Mouse (Mus musculus) hindbrain, embryonic 16.5 days (tissue): ENCODE measurements around the gene Stk32b. TPM values are rescaled to one million over a fixed set of nuclear protein-coding genes. Genes with fewer than 3 reads are reported as not detected.

Source experiments
- ATAC-seq: fragments of 200-750 bp; cut with Nextera tagmentation; 2 replicates; pipeline ENCODE4 v1.8.0; 2017; ENCODE audit warnings: moderate TSS enrichment, moderate library complexity
- H3K27ac ChIP-seq: fragments of 300-500 bp; sonication (generic); 2 replicates; pipeline ENCODE4 v1.5.1; 2014; ENCODE audit warnings: low read depth, mild to moderate bottlenecking, control low read depth, low read length, moderate library complexity
- H3K27me3 ChIP-seq: fragments of 300-500 bp; sonication (generic); replicated peaks from 2 replicates; pipeline ENCODE4 v1.6.1; 2014; ENCODE audit warnings: low read length; ENCODE audit not compliant: control insufficient read depth, insufficient read depth
- H3K36me3 ChIP-seq: fragments of 300-500 bp; sonication (generic); 2 replicates; pipeline ENCODE4 v1.6.1; 2014; ENCODE audit warnings: mild to moderate bottlenecking, low read length, moderate library complexity, mixed read lengths; ENCODE audit not compliant: control insufficient read depth, insufficient read depth
- H3K4me1 ChIP-seq: fragments of 300-500 bp; sonication (generic); 2 replicates; pipeline ENCODE4 v1.6.1; 2014; ENCODE audit warnings: low read depth, low read length; ENCODE audit not compliant: control insufficient read depth, insufficient read depth
- H3K4me2 ChIP-seq: fragments of 300-500 bp; sonication (generic); 2 replicates; pipeline ENCODE4 v1.6.1; 2014; ENCODE audit warnings: mild to moderate bottlenecking, low read length, control low read depth, moderate library complexity
- H3K4me3 ChIP-seq: fragments of 300-500 bp; sonication (generic); 2 replicates; pipeline ENCODE4 v1.5.1; 2014; ENCODE audit warnings: mild to moderate bottlenecking, low read length, control low read depth, moderate library complexity
- H3K9ac ChIP-seq: fragments of 300-500 bp; sonication (generic); 2 replicates; pipeline ENCODE4 v1.6.1; 2014; ENCODE audit warnings: low read depth, mild to moderate bottlenecking, control low read depth, low read length, moderate library complexity
- H3K9me3 ChIP-seq: fragments of 300-500 bp; sonication (generic); 2 replicates; pipeline ENCODE4 v1.6.1; 2014; ENCODE audit warnings: mild to moderate bottlenecking, low read length, moderate library complexity; ENCODE audit not compliant: control insufficient read depth
- WGBS: fragments of 180-500 bp; shearing (Covaris S2); extraction: QIAGEN DNeasy Blood & Tissue Kit; methylation state at CpG from one replicate; pipeline ENCODE4 v1.1.7; 2014; 5-methylcytosine and 5-hydroxymethylcytosine counted together
- polyA plus RNA-seq: library from polyadenylated mRNA; unstranded; fragments of >200 nt; fragmentation: Nextera tagmentation; extraction: Ambion mirVana; gene quantifications from 2 replicates; pipeline ENCODE4 v1.2.1, GENCODE M21; 2015

Gene Stk32b
- polyA plus RNA-seq, 1 experiment from 2014 or later: 32.8 TPM

DNA sequence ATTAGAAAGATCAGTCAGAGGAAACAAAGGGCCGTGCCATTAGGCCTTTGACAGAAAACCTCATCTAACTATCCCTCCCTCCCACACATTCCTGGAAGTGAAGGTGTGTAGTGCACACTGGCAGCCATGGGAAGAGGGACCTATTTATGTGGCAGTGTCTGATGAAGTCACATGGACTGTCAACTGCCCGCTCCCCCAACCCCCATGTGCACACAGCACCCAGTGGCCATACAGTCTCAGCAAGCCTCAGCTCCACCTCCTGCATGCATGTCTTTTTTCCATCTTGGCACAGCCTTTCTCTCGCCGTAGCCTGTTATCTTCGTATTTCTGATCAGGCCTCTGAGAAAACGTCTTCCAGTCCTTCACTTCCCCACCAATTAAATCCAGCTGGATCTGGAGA is 130.9 kb downstream of the Stk32b start:
- WGBS: 82% methylated on average over 6 of the region's 6 CpGs
- Histone ChIP-seq H3K27ac (no peak overlapping the region), H3K36me3 (no peaks in the 10 kb centered on the region), H3K4me1 (no peaks in the 10 kb centered on the region), H3K27me3 (no peaks in the 10 kb centered on the region), H3K9ac (no peak overlapping the region), H3K4me3 (no peak overlapping the region), H3K9me3 (no peaks in the 10 kb centered on the region), H3K4me2 (no peak overlapping the region)
- ATAC-seq: no peak

DNA sequence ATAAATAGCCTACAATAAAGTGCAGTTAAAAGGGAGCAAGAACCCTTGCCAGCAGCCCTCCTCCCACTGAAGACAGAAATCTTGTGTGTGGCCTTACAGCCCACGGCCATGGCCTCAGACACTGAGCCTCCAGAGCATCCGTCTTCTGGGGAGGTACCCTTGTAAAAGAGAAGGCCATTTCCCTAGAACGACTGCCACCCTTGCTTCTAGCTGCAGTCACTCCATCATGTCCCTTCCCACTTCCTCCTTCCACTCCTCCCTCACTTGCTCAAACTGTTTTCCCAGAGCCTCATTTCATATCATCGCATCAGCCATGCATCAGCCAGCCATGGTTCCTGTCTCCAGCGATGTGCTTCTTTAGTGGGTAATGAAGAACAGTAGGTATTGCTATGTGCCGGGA is 141.5 kb downstream of the Stk32b start:
- Histone ChIP-seq H3K9ac (no peak overlapping the region), H3K4me2 (no peak overlapping the region), H3K9me3 (no peaks in the 10 kb centered on the region), H3K27me3 (no peaks in the 10 kb centered on the region), H3K4me1 (no peaks in the 10 kb centered on the region), H3K4me3 (no peak overlapping the region), H3K27ac (no peak overlapping the region), H3K36me3 (no peaks in the 10 kb centered on the region)
- ATAC-seq: no peak
- 78% methylated on average over 6 of the region's 6 CpGs for WGBS

DNA sequence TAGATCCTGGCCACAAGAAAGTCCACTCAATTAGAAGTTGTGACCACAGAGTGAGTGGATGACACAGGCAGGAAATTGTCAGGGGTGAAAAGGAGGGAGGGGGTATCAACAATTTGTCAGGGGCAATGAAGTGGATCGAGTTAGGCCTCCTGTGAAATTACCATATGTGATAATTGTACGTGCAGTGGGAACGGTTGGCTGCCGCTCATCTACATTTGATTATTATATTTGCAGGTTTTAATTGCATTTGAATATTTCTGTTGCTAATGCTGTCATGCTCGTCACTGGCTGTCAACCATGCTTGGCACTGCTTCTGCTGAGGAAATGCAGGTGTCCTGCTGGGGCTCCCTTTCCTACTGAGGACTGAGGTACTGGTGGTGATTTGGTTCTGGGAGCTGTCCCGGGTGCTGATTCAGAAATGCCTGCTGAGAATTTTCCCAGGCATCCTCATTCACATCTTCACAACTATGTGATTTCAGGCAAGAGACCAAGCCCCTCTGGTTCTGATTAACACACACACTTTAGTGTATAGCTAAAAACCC is 159.6 kb downstream of the Stk32b start:
- Histone ChIP-seq H3K36me3 (no peaks in the 10 kb centered on the region), H3K4me1 (no peaks in the 10 kb centered on the region), H3K4me2 (no peak overlapping the region), H3K9me3 (no peaks in the 10 kb centered on the region), H3K27ac (no peak overlapping the region), H3K27me3 (no peaks in the 10 kb centered on the region), H3K4me3 (no peak overlapping the region), H3K9ac (no peak overlapping the region)
- WGBS: 44% methylated on average over 6 of the region's 6 CpGs
- ATAC-seq: peak; percentile 44

GRCm38 (mm10) chr5:37554231-37554630 is 162.7 kb downstream of the Stk32b start:
- Histone ChIP-seq H3K4me3 (no peak overlapping the region), H3K4me1 (no peaks in the 10 kb centered on the region), H3K27ac (no peak overlapping the region), H3K9ac (no peak overlapping the region), H3K36me3 (no peaks in the 10 kb centered on the region), H3K4me2 (no peak overlapping the region), H3K9me3 (no peaks in the 10 kb centered on the region), H3K27me3 (no peaks in the 10 kb centered on the region)
- WGBS: 87% methylated on average over 4 of the region's 4 CpGs
- ATAC-seq: no peak

- WGBS: 62% methylated on average over 5 of the region's 5 CpGs
These were observed 165.3 kb downstream of the Stk32b start for GRCm38 (mm10) chr5:37551649-37552048.

DNA sequence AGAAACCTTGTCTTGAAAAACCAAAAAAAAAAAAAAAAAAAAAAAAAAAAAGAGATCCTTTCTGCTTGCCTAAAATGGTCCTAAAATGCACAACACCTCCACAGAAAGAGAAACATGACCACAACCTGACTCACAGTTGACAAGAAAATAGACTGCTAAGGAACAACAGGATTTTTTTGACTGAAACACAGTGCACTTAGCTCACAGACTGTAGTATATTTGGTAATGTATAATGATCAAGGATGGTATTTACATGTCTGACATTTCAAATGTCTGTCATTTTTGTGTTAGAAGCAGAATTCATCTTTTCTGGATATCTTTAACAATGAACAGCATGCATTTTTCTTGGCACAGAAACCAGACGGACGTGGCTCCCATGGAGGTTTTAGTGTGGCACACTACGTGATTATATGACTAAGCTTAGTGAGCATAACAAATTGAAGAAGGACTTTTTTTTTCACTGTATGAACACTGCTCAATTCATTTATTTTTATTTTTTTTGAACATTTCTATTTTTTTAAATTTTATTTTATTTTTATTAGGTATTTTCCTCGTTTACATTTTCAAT is 181.2 kb downstream of the Stk32b start:
- Histone ChIP-seq H3K4me3 (no peak overlapping the region), H3K27me3 (no peaks in the 10 kb centered on the region), H3K9ac (no peak overlapping the region), H3K27ac (no peak overlapping the region), H3K4me1 (no peaks in the 10 kb centered on the region), H3K4me2 (no peak overlapping the region), H3K36me3 (no peaks in the 10 kb centered on the region), H3K9me3 (no peaks in the 10 kb centered on the region)
- 77% methylated on average over 4 of the region's 4 CpGs for WGBS
- ATAC-seq: no peak

More at GRCm38 (mm10) chr5:37551649-37552048, 165.3 kb downstream of the Stk32b start:
- no peaks in the 10 kb centered on the region for H3K27me3 ChIP-seq
- H3K4me2 ChIP-seq: no peak overlapping the region
- no peak overlapping the region for H3K27ac ChIP-seq
- ATAC-seq: peak; percentile 58; the same call in 1 of the 2 replicates
- no peak overlapping the region for H3K9ac ChIP-seq
- no peaks in the 10 kb centered on the region for H3K36me3 ChIP-seq
- no peaks in the 10 kb centered on the region for H3K9me3 ChIP-seq
- H3K4me1 ChIP-seq: no peaks in the 10 kb centered on the region
- no peak overlapping the region for H3K4me3 ChIP-seq

GRCm38 (mm10) chr5:37535227-37535626 is 181.7 kb downstream of the Stk32b start:
- Histone ChIP-seq H3K9me3 (no peaks in the 10 kb centered on the region), H3K27me3 (no peaks in the 10 kb centered on the region), H3K4me1 (no peaks in the 10 kb centered on the region), H3K4me2 (no peak overlapping the region), H3K27ac (no peak overlapping the region), H3K4me3 (no peak overlapping the region), H3K9ac (no peak overlapping the region), H3K36me3 (no peaks in the 10 kb centered on the region)
- no peak for ATAC-seq
- WGBS: 83% methylated on average over 5 of the region's 5 CpGs

DNA sequence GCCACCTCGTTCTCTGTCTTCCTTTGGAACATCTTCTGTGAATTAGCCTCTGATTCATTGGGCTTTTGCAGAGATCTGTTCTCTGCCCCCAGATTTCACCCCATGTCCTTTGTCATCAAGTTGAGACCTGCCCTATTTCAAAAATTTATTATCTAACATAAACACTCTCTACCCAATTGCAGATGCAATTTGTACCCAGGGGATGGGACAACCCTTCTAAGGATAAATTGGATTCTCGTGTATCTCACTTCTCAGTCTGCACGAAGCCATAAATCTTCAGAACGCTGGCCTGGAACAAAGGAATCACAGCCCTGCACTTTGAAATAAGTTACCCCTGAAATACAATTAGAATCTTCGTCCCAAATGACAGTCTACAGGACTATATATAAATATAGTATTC is 191.6 kb downstream of the Stk32b start:
- Histone ChIP-seq H3K27me3 (no peaks in the 10 kb centered on the region), H3K4me3 (no peak overlapping the region), H3K9ac (no peak overlapping the region), H3K4me1 (no peaks in the 10 kb centered on the region), H3K4me2 (no peak overlapping the region), H3K27ac (no peak overlapping the region), H3K36me3 (no peaks in the 10 kb centered on the region), H3K9me3 (no peaks in the 10 kb centered on the region)
- ATAC-seq: no peak
- WGBS: 67% methylated on average over 5 of the region's 5 CpGs

- 78% methylated on average over 3 of the region's 3 CpGs for WGBS
- no peaks in the 10 kb centered on the region for H3K27me3 ChIP-seq
- no peaks in the 10 kb centered on the region for H3K9me3 ChIP-seq
- no peak overlapping the region for H3K4me2 ChIP-seq
- no peak for ATAC-seq
- H3K4me1 ChIP-seq: no peaks in the 10 kb centered on the region
- H3K36me3 ChIP-seq: no peaks in the 10 kb centered on the region
- no peak overlapping the region for H3K4me3 ChIP-seq
- no peak overlapping the region for H3K9ac ChIP-seq
- no peak overlapping the region for H3K27ac ChIP-seq
These were observed 196.5 kb downstream of the Stk32b start for GRCm38 (mm10) chr5:37520441-37520840.
